Mouse (Mus musculus) heart, embryonic 14.5 days (tissue): Measurements from ENCODE around the gene Mrpl52. TPM values are rescaled to one million over a fixed set of nuclear protein-coding genes. Genes with fewer than 3 reads are reported as not detected.

Experiments
- ATAC-seq: fragments of 200-750 bp; cut with Nextera tagmentation; 2 replicates; pipeline ENCODE4 v1.8.0; 2017; ENCODE audit warnings: low read depth, moderate TSS enrichment; ENCODE audit not compliant: insufficient number of reproducible peaks, insufficient read depth, low FRiP score
- H3K27ac ChIP-seq, 2 experiments: fragments of 200-500 bp in 1 of 2; fragments of 300-500 bp in 1 of 2; sonication (generic) in 1 of 2; replicated peaks in 1 of 2; 2 replicates each; pipeline ENCODE4 v1.5.1; 2012 to 2014; ENCODE audit warnings: low read depth in 2 of 2, low read length in 2 of 2, control low read depth in 1 of 2, mild to moderate bottlenecking in 1 of 2, mixed read lengths in 1 of 2; ENCODE audit not compliant: control insufficient read depth in 1 of 2, insufficient read depth in 1 of 2
- H3K27me3 ChIP-seq: fragments of 300-500 bp; sonication (generic); 2 replicates; pipeline ENCODE4 v1.6.1; 2014; ENCODE audit warnings: mild to moderate bottlenecking, low read length, control low read depth; ENCODE audit not compliant: control insufficient read depth, insufficient read depth
- H3K36me3 ChIP-seq: fragments of 300-500 bp; sonication (generic); 2 replicates; pipeline ENCODE4 v1.6.1; 2014; ENCODE audit warnings: mild to moderate bottlenecking, control low read depth, low read length, mixed read lengths; ENCODE audit not compliant: control insufficient read depth, insufficient read depth
- H3K4me1 ChIP-seq, 2 experiments: fragments of 200-500 bp in 1 of 2; fragments of 300-500 bp in 1 of 2; sonication (generic) in 1 of 2; 2 replicates each; pipeline ENCODE4 v1.6.1; 2012 to 2014; ENCODE audit warnings: low read length in 2 of 2, control low read depth in 1 of 2, mixed read lengths in 1 of 2; ENCODE audit not compliant: control insufficient read depth in 2 of 2, insufficient read depth in 2 of 2
- H3K4me2 ChIP-seq: fragments of 300-500 bp; sonication (generic); 2 replicates; pipeline ENCODE4 v1.6.1; 2014; ENCODE audit warnings: mild to moderate bottlenecking, low read length
- H3K4me3 ChIP-seq, 2 experiments: fragments of 200-500 bp in 1 of 2; fragments of 300-500 bp in 1 of 2; sonication (generic) in 1 of 2; 2 replicates each; pipeline ENCODE4 v1.5.1; 2012 to 2014; ENCODE audit warnings: low read length in 2 of 2, mild to moderate bottlenecking in 2 of 2, control low read depth in 1 of 2, low read depth in 1 of 2, moderate library complexity in 1 of 2; ENCODE audit not compliant: control insufficient read depth in 1 of 2, insufficient read depth in 1 of 2
- H3K9ac ChIP-seq: fragments of 300-500 bp; sonication (generic); 2 replicates; pipeline ENCODE4 v1.6.1; 2014; ENCODE audit warnings: mild to moderate bottlenecking, low read length
- H3K9me3 ChIP-seq: fragments of 300-500 bp; sonication (generic); 2 replicates; pipeline ENCODE4 v1.6.1; 2016; ENCODE audit warnings: low read length, control low read depth; ENCODE audit not compliant: control insufficient read depth
- WGBS: fragments of 180-500 bp; shearing (Covaris S2); extraction: QIAGEN DNeasy Blood & Tissue Kit; methylation state at CpG from one replicate; pipeline ENCODE4 v1.1.7; 2014; 5-methylcytosine and 5-hydroxymethylcytosine counted together
- polyA plus RNA-seq: library from polyadenylated mRNA; unstranded; fragments of >200 nt; fragmentation: Nextera tagmentation; extraction: Ambion mirVana; gene quantifications from 2 replicates; pipeline ENCODE4 v1.2.1, GENCODE M21; 2014

Gene Mrpl52
- polyA plus RNA-seq, 1 experiment from 2014 or later, result 307 TPM

- H3K9me3 ChIP-seq, result no peaks in the 10 kb centered on the region
- 75% methylated on average over 15 of the region's 15 CpGs for WGBS
- no peak overlapping the region for H3K4me2 ChIP-seq
- H3K27ac ChIP-seq, result no peak overlapping the region
- H3K27me3 ChIP-seq, result peaks cover 14% of the 10 kb centered on the region
- H3K4me3 ChIP-seq, result no peak overlapping the region
- no peak for ATAC-seq
- H3K36me3 ChIP-seq, result no peaks in the 10 kb centered on the region
- no peak overlapping the region for H3K9ac ChIP-seq
- peaks cover 11 to 13% of the 10 kb centered on the region in 2 experiments for H3K4me1 ChIP-seq
These were observed 50.6 kb downstream of the Mrpl52 start for GRCm38 (mm10) chr14:54477172-54477909.

Other genes starting within 250 kb of the Mrpl52 start
- 400 and 442 TPM in 2 replicates for gene Dad1, start 172.8 kb upstream of the Mrpl52 start, polyA plus RNA-seq
- 118 and 121 TPM in 2 replicates for gene Abhd4, start 172.7 kb upstream of the Mrpl52 start, polyA plus RNA-seq
- 0.12 TPM in 1 of 2 replicates, not detected in the other for gene Olfr49, start 142.0 kb upstream of the Mrpl52 start, polyA plus RNA-seq
- gene Oxa1l, start 66.1 kb upstream of the Mrpl52 start, polyA plus RNA-seq, result 73.4 and 82.3 TPM in 2 replicates
- 10.0 and 10.9 TPM in 2 replicates for gene Slc7a7, start 9.1 kb upstream of the Mrpl52 start, polyA plus RNA-seq
- gene Mmp14, start 4.7 kb downstream of the Mrpl52 start, polyA plus RNA-seq, result 100 and 115 TPM in 2 replicates
- gene Lrp10, start 37.2 kb downstream of the Mrpl52 start, polyA plus RNA-seq, result 40.6 and 47.8 TPM in 2 replicates
- 1.4 TPM in 2 replicates for gene Rem2, start 49.2 kb downstream of the Mrpl52 start, polyA plus RNA-seq
- 55.9 and 56.0 TPM in 2 replicates for gene Prmt5, start 90.6 kb downstream of the Mrpl52 start, polyA plus RNA-seq
- 36.1 and 36.3 TPM in 2 replicates for gene Haus4, start 127.7 kb downstream of the Mrpl52 start, polyA plus RNA-seq
- gene Ajuba, start 150.6 kb downstream of the Mrpl52 start, polyA plus RNA-seq, result 22.4 and 25.4 TPM in 2 replicates
- 4.7 and 7.1 TPM in 2 replicates for gene 4931414P19Rik, start 179.1 kb downstream of the Mrpl52 start, polyA plus RNA-seq
- gene Psmb5, start 191.1 kb downstream of the Mrpl52 start, polyA plus RNA-seq, result 336 and 345 TPM in 2 replicates
- not detected in 2 replicates for gene Psmb11, start 194.5 kb downstream of the Mrpl52 start, polyA plus RNA-seq
- gene Gm17606, start 214.0 kb downstream of the Mrpl52 start, polyA plus RNA-seq, result not detected in 2 replicates
- 1.3 and 2.0 TPM in 2 replicates for gene Cdh24, start 214.5 kb downstream of the Mrpl52 start, polyA plus RNA-seq